Mouse (Mus musculus) CH12.LX (cell line): Measurements from ENCODE around the gene Spata1. TPM values are rescaled to one million over a fixed set of nuclear protein-coding genes. Genes with fewer than 3 reads are reported as not detected.

Experiments used
- DNase-seq: peaks from one replicate; pipeline ENCODE4 v3.0.0-alpha.2; 2013; ENCODE audit errors: extremely low read depth
- H3K27ac ChIP-seq: 2 replicates; pipeline ENCODE4 v1.5.1; 2012; ENCODE audit warnings: low read depth, mild to moderate bottlenecking, control low read depth, moderate library complexity; ENCODE audit not compliant: insufficient read depth
- H3K27me3 ChIP-seq: replicated peaks from 2 replicates; pipeline ENCODE3; 2012; ENCODE audit warnings: inconsistent platforms
- H3K36me3 ChIP-seq, 2 experiments: replicated peaks in 1 of 2; 2 replicates each; pipeline versions ENCODE3 to v1.6.1; 2012; ENCODE audit warnings: inconsistent platforms in 1 of 2, low read length in 1 of 2, mild to moderate bottlenecking in 1 of 2, mixed read lengths in 1 of 2, moderate library complexity in 1 of 2; ENCODE audit not compliant: control insufficient read depth in 1 of 2, insufficient read depth in 1 of 2
- H3K4me1 ChIP-seq, 2 experiments: 2 replicates each; pipeline ENCODE4 v1.6.1; 2012; ENCODE audit warnings: inconsistent platforms in 1 of 2, moderate library complexity in 1 of 2; ENCODE audit not compliant: insufficient read depth in 2 of 2, control insufficient read depth in 1 of 2
- H3K4me2 ChIP-seq: 2 replicates; pipeline ENCODE4 v1.6.1; 2012; ENCODE audit warnings: low read depth, mild to moderate bottlenecking, control low read depth; ENCODE audit not compliant: poor library complexity, insufficient read depth, severe bottlenecking
- H3K4me3 ChIP-seq, 3 experiments: fragments of 150-350 bp in 1 of 3; sonication (generic) in 1 of 3; replicated peaks in 1 of 3; 2 replicates each; pipeline versions ENCODE3 to v1.5.1; 2011 to 2012; ENCODE audit warnings: low read depth in 2 of 3, low read length in 2 of 3, mild to moderate bottlenecking in 2 of 3, moderate library complexity in 2 of 3, control low read depth in 1 of 3, improper control_type of control experiment in 1 of 3, inconsistent platforms in 1 of 3, mixed read lengths in 1 of 3; ENCODE audit not compliant: poor library complexity in 1 of 3
- H3K79me2 ChIP-seq: replicated peaks from 2 replicates; pipeline ENCODE4 v1.6.1; 2012; ENCODE audit warnings: mild to moderate bottlenecking, moderate library complexity; ENCODE audit not compliant: control insufficient read depth, poor library complexity, insufficient read depth, severe bottlenecking; ENCODE audit errors: extremely low read depth
- H3K9ac ChIP-seq: 2 replicates; pipeline ENCODE4 v1.6.1; 2012; ENCODE audit warnings: low read depth, mild to moderate bottlenecking, control low read depth, moderate library complexity; ENCODE audit not compliant: insufficient read depth
- H3K9me3 ChIP-seq: replicated peaks from 2 replicates; pipeline ENCODE3; 2012; ENCODE audit warnings: low read length, inconsistent platforms, mixed read lengths
- CHD1 ChIP-seq: IDR thresholded peaks from 2 replicates; pipeline ENCODE4 v1.6.1; 2012; ENCODE audit warnings: low read depth, low read length, improper control_type of control experiment, inconsistent platforms
- CHD2 ChIP-seq: IDR thresholded peaks from 2 replicates; pipeline ENCODE4 v1.6.1; 2011; ENCODE audit warnings: low read length, improper control_type of control experiment
- CTCF ChIP-seq, 2 experiments: IDR thresholded peaks in 1 of 2; conservative IDR thresholded peaks in 1 of 2; 2 replicates each; pipeline ENCODE4 v1.5.1; 2011 to 2012; ENCODE audit warnings: low read depth in 2 of 2, low read length in 2 of 2, improper control_type of control experiment in 1 of 2, inconsistent platforms in 1 of 2, mild to moderate bottlenecking in 1 of 2, moderate library complexity in 1 of 2
- ELF1 ChIP-seq: IDR thresholded peaks from 2 replicates; pipeline ENCODE4 v1.6.1; 2014; ENCODE audit warnings: low read depth, mild to moderate bottlenecking, inconsistent platforms, low read length, improper control_type of control experiment
- EP300 ChIP-seq: IDR thresholded peaks from 2 replicates; pipeline ENCODE4 v1.6.1; 2011; ENCODE audit warnings: low read length, improper control_type of control experiment
- GABPA ChIP-seq: IDR thresholded peaks from 2 replicates; pipeline ENCODE4 v1.6.1; 2012; ENCODE audit warnings: low read depth, low read length, improper control_type of control experiment, inconsistent platforms; ENCODE audit not compliant: insufficient replicate concordance
- HCFC1 ChIP-seq: IDR thresholded peaks from 2 replicates; pipeline ENCODE4 v1.6.1; 2012; ENCODE audit warnings: low read depth, mild to moderate bottlenecking, inconsistent platforms, low read length, improper control_type of control experiment
- JUND ChIP-seq: conservative IDR thresholded peaks from 2 replicates; pipeline ENCODE4 v1.6.1; 2011; ENCODE audit warnings: low read depth, low read length, improper control_type of control experiment
- KAT2A ChIP-seq: IDR thresholded peaks from 2 replicates; pipeline ENCODE4 v1.6.1; 2012; ENCODE audit warnings: low read length, improper control_type of control experiment, inconsistent platforms; ENCODE audit not compliant: insufficient replicate concordance
- MAFK ChIP-seq: IDR thresholded peaks from 2 replicates; pipeline ENCODE4 v1.6.1; 2011; ENCODE audit warnings: low read length, improper control_type of control experiment; ENCODE audit not compliant: insufficient replicate concordance
- MAZ ChIP-seq: IDR thresholded peaks from 2 replicates; pipeline ENCODE4 v1.6.1; 2012; ENCODE audit warnings: low read depth, mild to moderate bottlenecking, inconsistent platforms, low read length, improper control_type of control experiment, moderate library complexity
- MXI1 ChIP-seq: IDR thresholded peaks from 2 replicates; pipeline ENCODE4 v1.6.1; 2011; ENCODE audit warnings: mild to moderate bottlenecking, low read depth, low read length, improper control_type of control experiment
- NELFE ChIP-seq: IDR thresholded peaks from 2 replicates; pipeline ENCODE4 v1.6.1; 2011; ENCODE audit warnings: low read depth, low read length, improper control_type of control experiment
- PAX5 ChIP-seq: IDR thresholded peaks from 2 replicates; pipeline ENCODE4 v1.6.1; 2012; ENCODE audit warnings: low read length, inconsistent platforms, mixed read lengths
- POLR2A ChIP-seq: IDR thresholded peaks from 2 replicates; pipeline ENCODE4 v1.6.1; 2011; ENCODE audit warnings: low read depth, mild to moderate bottlenecking, improper control_type of control experiment, low read length
- RCOR1 ChIP-seq: conservative IDR thresholded peaks from 2 replicates; pipeline ENCODE4 v1.6.1; 2012; ENCODE audit warnings: low read depth, mild to moderate bottlenecking, inconsistent platforms, low read length, improper control_type of control experiment
- SIN3A ChIP-seq: IDR thresholded peaks from 2 replicates; pipeline ENCODE4 v1.6.1; 2012; ENCODE audit warnings: low read length, improper control_type of control experiment, inconsistent platforms
- SMC3 ChIP-seq: IDR thresholded peaks from 2 replicates; pipeline ENCODE4 v1.6.1; 2011; ENCODE audit warnings: low read depth, low read length, improper control_type of control experiment
- TBP ChIP-seq: conservative IDR thresholded peaks from 2 replicates; pipeline ENCODE4 v1.6.1; 2011; ENCODE audit warnings: low read depth, low read length, improper control_type of control experiment
- TCF12 ChIP-seq: IDR thresholded peaks from 2 replicates; pipeline ENCODE4 v1.6.1; 2014; ENCODE audit warnings: low read depth, mild to moderate bottlenecking, inconsistent platforms, low read length, improper control_type of control experiment
- ZC3H11A ChIP-seq: IDR thresholded peaks from 2 replicates; pipeline ENCODE4 v1.6.1; 2012; ENCODE audit warnings: low read depth, mild to moderate bottlenecking, inconsistent platforms, low read length, improper control_type of control experiment
- ZMIZ1 ChIP-seq: IDR thresholded peaks from 2 replicates; pipeline ENCODE4 v1.6.1; 2012; ENCODE audit warnings: low read depth, mild to moderate bottlenecking, inconsistent platforms, low read length, improper control_type of control experiment
- ZNF384 ChIP-seq: IDR thresholded peaks from 2 replicates; pipeline ENCODE4 v1.6.1; 2012; ENCODE audit warnings: low read depth, low read length, improper control_type of control experiment, inconsistent platforms
- dilution Hi-C: fragments of 300-500 bp; cut with MboI; formaldehyde crosslinking; loops from 2 replicates; pipeline ENCODE4 v1.14.3; 2020; ENCODE audit warnings: low sequenced_read_pairs; ENCODE audit not compliant: extremely low pct_unique_long_range_greater_than_20kb, extremely low pct_ligation_motif_present
- in situ Hi-C: fragments of 300-500 bp; cut with MboI; formaldehyde crosslinking; loops from 3 replicates; pipeline ENCODE4 v1.14.3; 2019; ENCODE audit warnings: low sequenced_read_pairs, low pct_ligation_motif_present, low pct_unique_long_range_greater_than_20kb, mixed read lengths
- polyA plus RNA-seq: library from polyadenylated mRNA; unstranded; fragments of >175 nt; gene quantifications from 2 replicates; pipeline ENCODE4 v1.2.1, GENCODE M21; 2012; ENCODE audit warnings: low read depth; ENCODE audit not compliant: insufficient read length
- total RNA-seq, 2 experiments: library from RNA; depleted of rRNA; stranded (reverse); fragments of 300-350 nt in 1 of 2; fragments of >200 nt in 1 of 2; gene quantifications; 2 replicates each; pipeline ENCODE4 v1.2.3; 2012 to 2014

Spata1 gene
- total and polyA plus RNA-seq, 3 experiments = 1.4 to 2.9 (median 2.0) TPM

DNA sequence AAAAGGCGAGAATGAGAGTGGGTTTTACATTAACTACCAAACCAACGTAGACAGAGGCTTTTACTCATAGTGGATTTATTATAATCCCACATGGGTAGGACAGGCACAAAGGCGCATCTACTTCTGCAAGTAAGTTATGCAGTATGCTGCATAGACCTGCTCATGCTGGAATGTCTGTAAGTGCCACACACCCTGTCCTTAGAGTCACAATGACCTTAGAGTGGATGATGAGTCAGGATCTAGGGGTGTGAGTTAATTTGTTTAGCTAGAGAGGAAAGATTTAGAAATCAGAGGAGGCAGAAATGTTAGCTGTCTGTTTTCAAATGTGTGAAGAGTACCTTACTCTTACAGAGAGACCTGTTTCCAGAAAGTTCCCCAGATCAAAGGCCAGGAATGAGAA is 52.0 kb downstream of the Spata1 start:
- no peak overlapping the region for H3K27ac ChIP-seq
- dilution Hi-C loops (no loop called here), in situ Hi-C loops (no loop called here)
- no peak for DNase-seq
- no peak overlapping the region for H3K9ac ChIP-seq
- H3K79me2 ChIP-seq = peaks cover 3% of the 10 kb centered on the region; the same call in 1 of the 2 replicates
- no peaks in the 10 kb centered on the region for H3K9me3 ChIP-seq
- peaks cover 0 to 8% of the 10 kb centered on the region in 2 experiments for H3K36me3 ChIP-seq
- H3K4me1 ChIP-seq = peaks cover 9 to 17% of the 10 kb centered on the region in 2 experiments
- no peak overlapping the region for H3K4me3 ChIP-seq
- TF ChIP-seq TCF12 (no peak), TBP (no peak), ZNF384 (no peak), ZC3H11A (no peak)
- no peak overlapping the region for H3K4me2 ChIP-seq
- no peaks in the 10 kb centered on the region for H3K27me3 ChIP-seq

DNA sequence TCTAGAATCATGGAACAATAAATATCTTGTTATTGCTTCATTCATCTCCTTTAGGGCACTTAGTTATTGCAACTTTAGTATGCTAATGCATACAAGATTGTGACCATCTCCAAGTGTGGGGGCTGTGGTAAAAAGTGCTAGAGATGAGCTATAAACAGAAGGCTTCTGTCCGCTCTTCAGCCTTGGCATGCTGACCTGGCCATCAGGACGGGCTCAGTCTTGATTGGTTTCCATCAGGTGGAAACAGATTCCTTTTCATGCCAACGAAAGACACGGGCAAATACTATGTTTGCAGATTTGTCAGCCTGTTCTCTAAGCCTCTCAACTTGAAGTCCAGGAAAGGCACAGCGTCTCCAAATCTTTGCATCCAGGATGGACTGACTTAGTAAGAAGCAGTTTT is 52.4 kb downstream of the Spata1 start:
- peaks cover 3% of the 10 kb centered on the region; the same call in 1 of the 2 replicates for H3K79me2 ChIP-seq
- H3K4me1 ChIP-seq = peaks cover 7 to 13% of the 10 kb centered on the region in 2 experiments
- no peaks in the 10 kb centered on the region for H3K27me3 ChIP-seq
- dilution Hi-C loops = no loop called here
- peaks cover 0 to 12% of the 10 kb centered on the region in 2 experiments for H3K36me3 ChIP-seq
- DNase-seq = no peak
- no peak overlapping the region for H3K9ac ChIP-seq
- in situ Hi-C loops = no loop called here
- no peak overlapping the region for H3K4me2 ChIP-seq
- TF ChIP-seq SIN3A (no peak), CHD2 (no peak), EP300 (no peak), GABPA (no peak), MXI1 (no peak), MAFK (no peak), ZMIZ1 (no peak), PAX5 (no peak), CTCF (conservative IDR thresholded peaks at IDR 0.05 in 1 of 2, IDR thresholded peaks at IDR 0.05 in 1 of 2; ENCODE audit: low read depth in 2 of 2, low read length in 2 of 2) (no peak), SMC3 (no peak), KAT2A (no peak), MAZ (no peak), HCFC1 (no peak), CHD1 (no peak), ELF1 (no peak), ZNF384 (no peak), POLR2A (no peak), RCOR1 (no peak), NELFE (no peak), JUND (no peak)
- H3K9me3 ChIP-seq = no peaks in the 10 kb centered on the region
- no peak overlapping the region for H3K27ac ChIP-seq
- H3K4me3 ChIP-seq = no peak overlapping the region
